Mouse (Mus musculus) midbrain, embryonic 12.5 days (tissue): Measurements from ENCODE around the gene Actl6b. TPM values are rescaled to one million over a fixed set of nuclear protein-coding genes. Genes with fewer than 3 reads are reported as not detected.

ENCODE experiments used
- ATAC-seq: fragments of 200-750 bp; cut with Nextera tagmentation; 2 replicates; pipeline ENCODE4 v1.8.0; 2017; ENCODE audit warnings: low read depth, moderate TSS enrichment, moderate library complexity; ENCODE audit not compliant: low FRiP score
- H3K27ac ChIP-seq: fragments of 300-500 bp; sonication (generic); replicated peaks from 2 replicates; pipeline ENCODE4 v1.5.1; 2016; ENCODE audit warnings: mild to moderate bottlenecking
- H3K27me3 ChIP-seq: fragments of 300-500 bp; sonication (generic); 2 replicates; pipeline ENCODE4 v1.6.1; 2016; ENCODE audit warnings: mild to moderate bottlenecking
- H3K36me3 ChIP-seq: fragments of 300-500 bp; sonication (generic); 2 replicates; pipeline ENCODE4 v1.6.1; 2016
- H3K4me1 ChIP-seq: fragments of 300-500 bp; sonication (generic); 2 replicates; pipeline ENCODE4 v1.6.1; 2016
- H3K4me2 ChIP-seq: fragments of 300-500 bp; sonication (generic); replicated peaks from 2 replicates; pipeline ENCODE4 v1.6.1; 2016; ENCODE audit warnings: mild to moderate bottlenecking, moderate library complexity
- H3K4me3 ChIP-seq: fragments of 300-500 bp; sonication (generic); 2 replicates; pipeline ENCODE4 v1.5.1; 2016; ENCODE audit warnings: mild to moderate bottlenecking
- H3K9ac ChIP-seq: fragments of 300-500 bp; sonication (generic); replicated peaks from 2 replicates; pipeline ENCODE4 v1.6.1; 2016; ENCODE audit warnings: mild to moderate bottlenecking, moderate library complexity
- H3K9me3 ChIP-seq: fragments of 300-500 bp; sonication (generic); 2 replicates; pipeline ENCODE4 v1.6.1; 2016; ENCODE audit warnings: mild to moderate bottlenecking
- WGBS: fragments of 180-500 bp; shearing (Covaris S2); methylation state at CpG from one replicate; pipeline ENCODE4 v1.1.7; 2016; 5-methylcytosine and 5-hydroxymethylcytosine counted together
- polyA plus RNA-seq: library from polyadenylated mRNA; unstranded; fragments of >200 nt; fragmentation: Nextera tagmentation; extraction: Ambion mirVana; gene quantifications from 2 replicates; pipeline ENCODE4 v1.2.1, GENCODE M21; 2016

Actl6b gene
- polyA plus RNA-seq, 1 experiment from 2014 or later: 89.4 TPM

- H3K4me1 ChIP-seq: no peaks in the 10 kb centered on the region
- WGBS: 77% methylated on average over 6 of the region's 6 CpGs
- no peak for ATAC-seq
- no peak overlapping the region for H3K9ac ChIP-seq
- no peaks in the 10 kb centered on the region for H3K9me3 ChIP-seq
- no peak overlapping the region for H3K27ac ChIP-seq
- H3K36me3 ChIP-seq: no peaks in the 10 kb centered on the region
- H3K4me2 ChIP-seq: no peak overlapping the region
- no peak overlapping the region for H3K4me3 ChIP-seq
- no peaks in the 10 kb centered on the region for H3K27me3 ChIP-seq
Measured at GRCm38 (mm10) chr5:137544926-137545325, 8.4 kb upstream of the Actl6b start.

GRCm38 (mm10) chr5:137545596-137545995, 7.7 kb upstream of the Actl6b start:
- Histone ChIP-seq H3K36me3 (no peaks in the 10 kb centered on the region), H3K9me3 (no peaks in the 10 kb centered on the region), H3K27ac (no peak overlapping the region), H3K27me3 (no peaks in the 10 kb centered on the region), H3K4me1 (no peaks in the 10 kb centered on the region), H3K4me2 (no peak overlapping the region), H3K9ac (no peak overlapping the region), H3K4me3 (no peak overlapping the region)
- WGBS: 81% methylated on average over 4 of the region's 4 CpGs
- ATAC-seq: no peak

- 93% methylated on average over 2 of the region's 2 CpGs for WGBS
- ATAC-seq: no peak
- H3K9me3 ChIP-seq: no peaks in the 10 kb centered on the region
- H3K4me2 ChIP-seq: no peak overlapping the region
- H3K27me3 ChIP-seq: peaks cover 5% of the 10 kb centered on the region; the same call in 1 of the 2 replicates
- no peaks in the 10 kb centered on the region for H3K36me3 ChIP-seq
- no peak overlapping the region for H3K27ac ChIP-seq
- no peak overlapping the region for H3K9ac ChIP-seq
- no peak overlapping the region for H3K4me3 ChIP-seq
- H3K4me1 ChIP-seq: peaks cover 12% of the 10 kb centered on the region; the same call in 1 of the 2 replicates
Measured at GRCm38 (mm10) chr5:137549840-137550239, 3.5 kb upstream of the Actl6b start.

GRCm38 (mm10) chr5:137551119-137551518, 2.2 kb upstream of the Actl6b start:
- Histone ChIP-seq H3K9ac (no peak overlapping the region), H3K4me2 (no peak overlapping the region), H3K27ac (no peak overlapping the region), H3K9me3 (no peaks in the 10 kb centered on the region), H3K4me1 (peaks cover 12% of the 10 kb centered on the region; the same call in 1 of the 2 replicates), H3K4me3 (no peak overlapping the region), H3K27me3 (peaks cover 7% of the 10 kb centered on the region; the same call in 1 of the 2 replicates), H3K36me3 (no peaks in the 10 kb centered on the region)
- ATAC-seq: no peak
- 71% methylated on average over 5 of the region's 5 CpGs for WGBS

GRCm38 (mm10) chr5:137553000-137553399, 317 bp upstream of the Actl6b start:
- Histone ChIP-seq H3K4me3 (peak overlapping the region; percentile 62), H3K4me1 (peaks cover 12% of the 10 kb centered on the region; the same call in 1 of the 2 replicates), H3K36me3 (no peaks in the 10 kb centered on the region), H3K27me3 (peaks cover 7% of the 10 kb centered on the region; the same call in 1 of the 2 replicates), H3K9ac (peak overlapping the region; percentile 70; the same call in 1 of the 2 replicates), H3K27ac (peak overlapping the region; percentile 68), H3K4me2 (peak overlapping the region; percentile 59), H3K9me3 (no peaks in the 10 kb centered on the region)
- WGBS: 30% methylated on average over 6 of the region's 6 CpGs
- 0 out of 2 replicates have a peak, but pooled peaks have one; percentile 23 for ATAC-seq

- ATAC-seq: peak; percentile 41; the same call in 1 of the 2 replicates
- peaks cover 12% of the 10 kb centered on the region; the same call in 1 of the 2 replicates for H3K4me1 ChIP-seq
- H3K4me3 ChIP-seq: peak overlapping the region; percentile 62
- no peaks in the 10 kb centered on the region for H3K36me3 ChIP-seq
- H3K27ac ChIP-seq: peak overlapping the region; percentile 68
- H3K9ac ChIP-seq: peak overlapping the region; percentile 70
- H3K27me3 ChIP-seq: peaks cover 7% of the 10 kb centered on the region; the same call in 1 of the 2 replicates
- WGBS: 57% methylated on average over 11 of the region's 11 CpGs
- H3K9me3 ChIP-seq: no peaks in the 10 kb centered on the region
- peak overlapping the region; percentile 59 for H3K4me2 ChIP-seq
Measured at GRCm38 (mm10) chr5:137553898-137554297, 581 bp downstream of the Actl6b start.

GRCm38 (mm10) chr5:137561556-137561955, 8.2 kb downstream of the Actl6b start:
- Histone ChIP-seq H3K27me3 (0 out of 2 replicates have a peak, but pooled peaks cover 5% of the 10 kb centered on the region), H3K4me2 (no peak overlapping the region), H3K9me3 (no peaks in the 10 kb centered on the region), H3K36me3 (no peaks in the 10 kb centered on the region), H3K9ac (no peak overlapping the region), H3K27ac (no peak overlapping the region), H3K4me3 (no peak overlapping the region), H3K4me1 (no peaks in the 10 kb centered on the region)
- 75% methylated on average over 6 of the region's 6 CpGs for WGBS
- no peak for ATAC-seq

- 73% methylated on average over 10 of the region's 10 CpGs for WGBS
- no peaks in the 10 kb centered on the region for H3K4me1 ChIP-seq
Measured at GRCm38 (mm10) chr5:137562965-137563364, 9.6 kb downstream of the Actl6b start.

GRCm38 (mm10) chr5:137565744-137566143, 12.4 kb downstream of the Actl6b start:
- Histone ChIP-seq H3K36me3 (no peaks in the 10 kb centered on the region), H3K4me1 (no peaks in the 10 kb centered on the region), H3K4me3 (no peak overlapping the region), H3K27ac (no peak overlapping the region), H3K27me3 (no peaks in the 10 kb centered on the region), H3K4me2 (no peak overlapping the region), H3K9ac (no peak overlapping the region), H3K9me3 (no peaks in the 10 kb centered on the region)
- WGBS: 75% methylated on average over 6 of the region's 6 CpGs
- ATAC-seq: no peak

More at GRCm38 (mm10) chr5:137562965-137563364, 9.6 kb downstream of the Actl6b start:
- H3K36me3 ChIP-seq: no peaks in the 10 kb centered on the region
- no peak for ATAC-seq
- H3K9me3 ChIP-seq: no peaks in the 10 kb centered on the region
- H3K27me3 ChIP-seq: 0 out of 2 replicates have a peak, but pooled peaks cover 5% of the 10 kb centered on the region
- H3K9ac ChIP-seq: no peak overlapping the region
- no peak overlapping the region for H3K4me3 ChIP-seq
- no peak overlapping the region for H3K27ac ChIP-seq
- H3K4me2 ChIP-seq: no peak overlapping the region

GRCm38 (mm10) chr5:137566416-137566815, 13.1 kb downstream of the Actl6b start:
- Histone ChIP-seq H3K4me1 (no peaks in the 10 kb centered on the region), H3K36me3 (no peaks in the 10 kb centered on the region), H3K9ac (no peak overlapping the region), H3K4me2 (no peak overlapping the region), H3K4me3 (no peak overlapping the region), H3K27ac (no peak overlapping the region), H3K9me3 (no peaks in the 10 kb centered on the region), H3K27me3 (no peaks in the 10 kb centered on the region)
- WGBS: 95% methylated on average over 5 of the region's 5 CpGs
- no peak for ATAC-seq

GRCm38 (mm10) chr5:137568223-137568798, 15.0 kb downstream of the Actl6b start:
- no peaks in the 10 kb centered on the region for H3K4me1 ChIP-seq
- H3K27me3 ChIP-seq: no peaks in the 10 kb centered on the region
- no peak overlapping the region for H3K4me3 ChIP-seq
- no peak overlapping the region for H3K9ac ChIP-seq
- no peak overlapping the region for H3K4me2 ChIP-seq
- no peak overlapping the region for H3K27ac ChIP-seq
- no peak for ATAC-seq
- 85% methylated on average over 8 of the region's 8 CpGs for WGBS
- no peaks in the 10 kb centered on the region for H3K9me3 ChIP-seq
- no peaks in the 10 kb centered on the region for H3K36me3 ChIP-seq

GRCm38 (mm10) chr5:137569031-137569430, 15.7 kb downstream of the Actl6b start:
- no peaks in the 10 kb centered on the region for H3K36me3 ChIP-seq
- ATAC-seq: no peak
- H3K4me1 ChIP-seq: no peaks in the 10 kb centered on the region
- 72% methylated on average over 11 of the region's 12 CpGs for WGBS
- H3K27ac ChIP-seq: no peak overlapping the region
- no peak overlapping the region for H3K9ac ChIP-seq
- no peak overlapping the region for H3K4me3 ChIP-seq
- H3K9me3 ChIP-seq: no peaks in the 10 kb centered on the region
- peaks cover 4% of the 10 kb centered on the region; the same call in 1 of the 2 replicates for H3K27me3 ChIP-seq
- H3K4me2 ChIP-seq: no peak overlapping the region
